Mouse (Mus musculus) neural tube, embryonic 10.5 days (tissue): ENCODE data around the gene Nqo1.

Experiments
- DNase-seq: peaks from one replicate; pipeline ENCODE4 v3.0.0-alpha.2; 2017; ENCODE audit warnings: low spot score; ENCODE audit errors: extremely low spot score

The Nqo1 gene

DNA sequence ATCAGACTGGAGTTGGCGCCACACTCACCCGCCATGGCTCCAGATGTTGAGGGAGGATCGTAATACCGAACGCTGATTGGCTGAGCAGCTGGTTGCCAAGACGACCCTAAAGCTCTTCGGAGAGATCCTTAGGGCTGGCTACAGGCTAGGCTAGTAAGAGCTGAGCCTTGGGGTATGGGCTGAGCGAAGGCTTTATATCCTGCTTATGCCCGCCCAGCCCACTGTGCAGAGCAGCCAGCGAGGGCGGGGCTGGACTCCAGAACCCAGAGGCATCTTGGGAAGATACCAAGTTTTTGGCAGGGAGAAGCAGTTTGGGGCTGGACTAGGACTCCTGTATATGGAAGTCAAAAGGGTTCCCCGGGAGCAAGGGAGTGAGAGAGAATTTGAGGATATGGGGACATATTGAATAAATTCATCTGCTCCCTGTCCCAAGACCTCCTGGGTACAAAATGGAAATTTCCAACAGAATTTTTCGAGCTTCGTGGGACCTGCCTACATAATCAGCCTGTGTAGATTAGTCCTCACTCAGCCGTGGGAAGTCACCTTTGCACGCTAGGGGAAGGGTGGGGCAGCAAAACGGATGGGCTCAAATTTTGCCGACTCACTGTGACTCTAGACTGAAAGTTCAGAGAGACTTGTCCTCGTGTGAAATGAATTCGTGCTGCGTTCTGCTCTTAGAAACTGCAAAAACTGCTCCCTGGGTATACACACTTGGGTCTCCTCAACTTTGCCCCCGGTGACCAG is at the start of gene Nqo1:
Nqo1 (minus strand) TSS at position 169 of the 744 bp plus-strand sequence.
- DNase-seq = peak; percentile 74

DNA sequence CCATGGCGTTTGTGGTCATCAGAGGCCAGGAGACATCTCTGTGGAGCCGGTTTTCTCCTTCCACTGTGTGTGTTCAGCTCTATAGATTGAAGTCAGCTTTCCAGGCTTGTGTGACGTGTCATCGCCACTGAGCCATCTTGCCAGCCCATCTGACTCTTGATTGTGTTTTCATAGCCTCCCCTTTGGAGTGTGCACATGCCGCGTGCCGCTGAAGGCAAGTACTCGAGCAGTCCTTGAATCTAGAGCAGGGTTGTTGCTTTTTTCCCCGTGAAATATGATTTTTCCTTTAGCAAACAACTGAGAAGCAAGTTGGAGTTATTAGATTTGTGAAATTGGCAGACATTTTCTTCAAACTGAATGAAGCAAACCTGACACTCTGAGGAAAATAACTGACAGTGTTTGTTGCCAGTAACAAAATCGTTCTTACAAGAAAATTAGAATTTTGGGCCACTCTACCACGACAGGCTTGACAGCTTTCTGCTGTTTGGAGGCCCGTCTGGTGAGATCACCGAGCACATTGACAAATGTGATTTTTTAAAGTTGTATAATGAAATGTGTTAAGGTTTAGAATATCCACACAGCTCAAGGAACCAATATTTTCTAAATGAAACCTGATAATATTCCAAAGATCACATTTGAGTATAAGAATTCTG is 48.5 kb upstream of the Nqo1 start:
- no peak for DNase-seq

DNA sequence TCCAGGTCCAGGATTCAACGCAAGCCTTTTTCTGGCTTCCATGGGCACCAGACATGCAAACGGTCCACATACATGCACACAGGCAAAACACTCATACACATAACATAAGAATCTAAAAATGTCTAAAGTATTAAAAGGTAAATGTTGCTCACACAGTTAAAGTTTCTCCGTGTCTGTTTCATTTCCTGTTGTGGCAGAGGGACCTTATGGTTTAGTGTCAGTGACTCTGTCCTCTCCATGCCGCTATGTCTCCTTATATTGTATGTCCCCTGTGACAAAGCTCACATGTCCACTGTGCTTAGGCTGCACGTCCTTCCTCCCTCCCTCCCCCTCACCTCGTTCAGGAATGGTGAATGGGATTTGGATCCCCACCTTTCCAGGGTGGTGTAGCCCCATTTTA is 46.6 kb upstream of the Nqo1 start:
- no peak for DNase-seq

- no peak for DNase-seq
These were observed 46.1 kb upstream of the Nqo1 start for GRCm38 (mm10) chr8:107449130-107449529.

GRCm38 (mm10) chr8:107448382-107448889 is 45.4 kb upstream of the Nqo1 start:
- DNase-seq = no peak

GRCm38 (mm10) chr8:107447713-107448112 is 44.7 kb upstream of the Nqo1 start:
- no peak for DNase-seq

DNA sequence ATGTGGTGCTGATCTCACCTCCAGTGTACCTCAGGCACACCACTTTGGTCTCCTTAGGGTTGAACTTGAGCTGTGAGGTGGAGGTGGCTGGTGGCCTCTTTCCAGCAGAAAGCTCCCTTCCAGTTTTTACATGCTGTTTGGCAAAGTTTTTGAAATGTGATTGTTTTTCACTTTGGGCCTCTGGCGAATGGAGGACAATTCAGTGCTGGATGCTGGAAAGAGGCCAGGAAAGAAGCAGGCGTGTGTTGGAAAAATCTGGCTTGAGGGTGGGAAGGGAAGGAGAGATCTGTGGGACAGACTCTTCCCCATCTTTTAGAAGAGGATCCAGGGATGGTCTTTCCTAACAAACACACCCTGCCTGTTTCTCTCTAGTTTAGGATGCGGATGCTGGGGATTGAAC is 41.6 kb upstream of the Nqo1 start:
- DNase-seq = no peak

DNA sequence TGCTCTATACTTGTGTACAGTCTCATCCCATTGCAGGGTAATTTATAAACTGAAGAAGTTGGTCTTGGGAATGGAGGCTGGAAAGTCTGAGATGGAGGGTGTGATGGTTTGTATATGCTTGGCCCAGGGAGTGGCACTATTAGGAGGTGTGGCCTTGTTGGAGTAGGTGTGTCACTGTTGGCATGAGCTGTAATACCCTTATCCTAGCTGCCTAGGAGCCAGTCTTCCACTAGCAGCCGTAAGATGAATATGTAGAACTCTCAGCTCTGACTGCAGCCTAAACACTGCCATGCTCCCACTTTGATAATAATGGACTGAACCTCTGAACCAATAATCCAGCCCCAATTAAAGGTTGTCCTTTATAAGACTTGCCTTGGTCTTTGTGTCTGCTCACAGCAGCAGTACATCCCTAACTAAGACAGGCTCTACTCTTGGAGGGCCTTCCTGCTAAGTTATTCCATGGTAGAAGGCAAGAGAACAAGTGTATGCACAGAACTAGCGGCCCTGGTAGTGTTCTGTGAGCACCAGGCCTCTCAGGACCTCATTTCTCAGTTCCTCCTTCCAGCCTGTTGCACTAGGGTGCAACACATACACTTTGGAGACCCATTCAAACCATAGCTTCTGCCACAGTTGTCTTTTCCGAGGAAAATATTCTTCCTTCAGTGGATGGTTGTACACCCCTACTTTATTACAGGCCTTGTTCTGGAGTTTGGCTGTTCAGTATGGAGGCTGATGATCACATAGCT is 37.0 kb upstream of the Nqo1 start:
- DNase-seq = no peak

DNA sequence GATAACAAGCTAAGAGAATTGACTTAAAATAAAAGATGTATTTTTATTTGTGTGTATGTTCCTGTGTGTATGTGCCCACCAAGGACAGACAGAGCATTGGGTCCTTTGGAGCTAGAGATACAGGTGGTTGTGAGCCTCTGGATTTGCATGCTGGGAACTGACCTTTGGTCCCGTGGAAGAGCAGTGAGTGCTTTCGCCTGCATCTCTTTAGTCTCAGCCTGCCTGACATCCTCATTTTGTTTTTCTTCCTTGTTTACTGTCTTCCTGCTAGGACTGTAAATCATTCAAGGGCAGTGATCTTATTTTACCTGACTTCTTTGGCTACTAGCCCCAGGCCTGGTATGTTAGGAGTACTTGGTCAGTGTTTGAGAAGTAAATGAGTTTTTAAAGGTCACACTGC is 34.7 kb upstream of the Nqo1 start:
- no peak for DNase-seq

DNA sequence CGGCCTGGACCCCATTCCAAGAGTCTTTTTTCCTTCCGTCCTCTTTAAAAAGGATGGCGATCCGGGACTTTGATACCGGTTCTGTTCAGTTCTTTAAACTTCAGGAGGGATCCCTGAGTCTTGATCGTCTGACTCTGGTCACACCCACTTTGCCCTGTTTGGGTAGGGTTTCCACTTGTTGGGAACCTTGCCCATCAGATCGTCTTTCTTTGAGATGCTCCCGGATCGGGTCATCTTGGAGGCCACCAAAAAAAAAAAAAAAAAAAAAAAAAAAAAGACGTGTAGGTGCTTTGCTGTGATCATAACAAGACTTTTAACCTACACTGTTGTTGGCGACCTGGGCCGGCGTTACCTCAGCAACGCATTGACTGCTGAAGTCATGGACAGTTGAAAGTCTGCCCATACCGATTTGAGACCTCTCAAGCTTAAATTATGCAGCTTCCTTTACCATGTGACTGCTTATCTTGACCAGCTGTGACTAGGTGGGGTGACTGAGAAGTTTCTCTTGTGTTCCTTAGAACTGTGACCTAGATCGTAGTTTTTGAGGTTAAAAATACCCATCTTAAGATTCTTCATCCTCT is 33.9 kb upstream of the Nqo1 start:
- DNase-seq = no peak

GRCm38 (mm10) chr8:107435962-107436831 is 33.2 kb upstream of the Nqo1 start, which contains the start of gene Wwp2:
TSS of gene Wwp2 (plus strand) at chr8:107436365.
- peak; percentile 89 for DNase-seq

DNA sequence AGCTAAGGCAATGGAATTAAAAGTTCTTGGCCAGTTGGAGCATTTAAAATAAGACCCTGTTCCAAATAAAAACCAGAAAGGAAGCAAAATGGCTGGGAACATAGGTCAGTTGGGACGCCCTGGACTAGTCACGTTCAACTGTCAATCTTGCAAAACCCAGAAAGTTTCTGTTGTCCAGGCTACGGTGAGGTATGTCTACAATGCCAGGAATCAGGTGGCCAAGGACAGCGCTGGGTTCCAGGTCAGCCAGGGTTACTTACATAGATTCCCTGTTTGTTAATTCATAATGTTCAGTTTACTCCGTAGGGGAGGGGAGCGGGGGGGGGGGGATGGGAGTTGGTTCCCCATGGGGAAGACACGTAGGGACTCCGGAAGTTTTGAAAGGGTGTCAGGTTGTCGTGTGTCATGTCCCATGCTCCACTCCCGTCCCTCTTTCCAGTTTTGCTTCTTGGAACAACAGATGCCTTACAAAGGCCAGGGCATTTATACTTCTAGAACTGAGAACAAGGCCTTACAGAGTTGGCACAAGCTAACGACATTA is 32.5 kb upstream of the Nqo1 start:
- no peak for DNase-seq

- no peak for DNase-seq
These were observed 27.8 kb upstream of the Nqo1 start for GRCm38 (mm10) chr8:107430821-107431220.

- DNase-seq = no peak
These were observed 22.2 kb upstream of the Nqo1 start for GRCm38 (mm10) chr8:107425230-107425597.

- DNase-seq = peak; percentile 98
These were observed 21.7 kb upstream of the Nqo1 start, which contains the start of gene Nob1 for GRCm38 (mm10) chr8:107424597-107425229. TSS of gene Nob1 (minus strand) at chr8:107425051.

GRCm38 (mm10) chr8:107424176-107424575 is 21.2 kb upstream of the Nqo1 start:
- no peak for DNase-seq

- DNase-seq = no peak
These were observed 14.0 kb upstream of the Nqo1 start for GRCm38 (mm10) chr8:107417001-107417400.

DNA sequence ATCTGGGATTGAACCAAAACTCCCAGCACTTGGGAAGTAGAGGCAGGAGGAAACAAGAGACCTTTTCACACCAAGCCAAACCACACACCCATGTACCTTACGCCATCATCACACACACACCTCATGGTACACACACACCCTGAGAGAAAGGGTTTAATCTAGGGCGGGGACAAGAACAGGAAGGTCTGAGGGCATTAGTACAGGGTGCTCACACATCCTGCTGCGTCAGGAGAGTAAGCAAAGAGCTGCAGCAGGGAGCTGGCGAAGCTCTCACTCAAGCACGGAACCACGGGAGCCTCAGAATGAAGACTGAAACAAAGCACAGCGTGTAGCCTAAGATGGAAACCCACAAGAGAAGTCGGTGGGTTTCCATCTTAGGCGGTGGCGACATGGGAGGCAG is 10.9 kb upstream of the Nqo1 start:
- no peak for DNase-seq

DNA sequence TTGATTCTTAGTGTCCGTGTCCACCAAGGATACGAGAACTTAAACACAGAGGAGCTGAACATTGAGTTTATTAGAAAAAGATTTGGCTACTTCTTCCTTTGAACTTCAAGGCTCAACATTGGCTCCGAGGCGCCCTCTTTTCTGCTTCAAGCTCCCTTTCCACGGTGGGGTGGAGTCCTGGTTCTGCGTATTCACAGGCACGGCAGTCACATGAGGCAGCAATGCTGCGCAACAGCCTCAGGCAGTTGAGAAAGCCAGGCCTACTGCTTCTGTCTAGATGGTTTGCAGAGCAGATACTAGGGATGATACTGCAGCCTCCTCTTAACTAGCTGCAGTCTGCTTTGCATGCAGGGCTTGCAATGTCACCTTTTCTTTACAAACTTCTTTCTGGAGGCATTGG is 9.5 kb upstream of the Nqo1 start:
- no peak for DNase-seq

- DNase-seq = peak; percentile 39
These were observed 8.4 kb upstream of the Nqo1 start for GRCm38 (mm10) chr8:107411391-107411790.
